In genomic region chr4:130804771-130805361, GRCm38 (mm10) we compare ENCODE assay signal across 8 mouse cellular contexts. TPM values are rescaled to one million over a fixed set of nuclear protein-coding genes. Genes with fewer than 3 reads are reported as not detected.
A peak's percentile ranks its signal among the peaks of the same experiment; 100 is the strongest.
DNase-seq lines count a peak whose midpoint lies in the region; ATAC-seq lines count a peak whose summit lies in the region.

No protein-coding gene starts in this region.

- H3K4me1 ChIP-seq in forebrain, embryonic 16.5 days (replicated peaks; ENCODE audit: control insufficient read depth, insufficient read depth, low read length) = peaks cover 51% of the 10 kb centered on the region
- H3K4me1 ChIP-seq in liver, embryonic 12.5 days = 0 out of 2 replicates have a peak, but pooled peaks cover 6% of the 10 kb centered on the region

- H3K27ac ChIP-seq in forebrain, embryonic 16.5 days (ENCODE audit: low read length) = peak overlapping the region; percentile 83
- H3K27ac ChIP-seq in liver, embryonic 12.5 days = no peak overlapping the region

- H3K4me3 ChIP-seq in forebrain, embryonic 16.5 days (replicated peaks; ENCODE audit: low read length) = no peak overlapping the region
- H3K4me3 ChIP-seq in liver, embryonic 12.5 days = no peak overlapping the region

- 25% methylated on average over 7 of the region's 7 CpGs for WGBS in forebrain, embryonic 16.5 days
- 64% methylated on average over 7 of the region's 7 CpGs for WGBS in liver, embryonic 12.5 days (ENCODE audit: insufficient replicate concordance)

- H3K9me3 ChIP-seq in forebrain, embryonic 16.5 days (ENCODE audit: control insufficient read depth, low read length) = no peaks in the 10 kb centered on the region
- no peaks in the 10 kb centered on the region for H3K9me3 ChIP-seq in liver, embryonic 12.5 days (replicated peaks)

- H3K4me2 ChIP-seq in forebrain, embryonic 16.5 days (ENCODE audit: low read length) = no peak overlapping the region
- H3K4me2 ChIP-seq in liver, embryonic 12.5 days = no peak overlapping the region

- H3K27me3 ChIP-seq in forebrain, embryonic 16.5 days (replicated peaks; ENCODE audit: control insufficient read depth, insufficient read depth, low read length) = no peaks in the 10 kb centered on the region
- no peaks in the 10 kb centered on the region for H3K27me3 ChIP-seq in liver, embryonic 12.5 days (replicated peaks)

- H3K9ac ChIP-seq in forebrain, embryonic 16.5 days (replicated peaks; ENCODE audit: low read depth, low read length) = 0 out of 2 replicates have a peak overlapping the region, but pooled peaks have one; percentile 1
- H3K9ac ChIP-seq in liver, embryonic 12.5 days = no peak overlapping the region

- no peaks in the 10 kb centered on the region for H3K36me3 ChIP-seq in forebrain, embryonic 16.5 days (ENCODE audit: control insufficient read depth, insufficient read depth)
- H3K36me3 ChIP-seq in liver, embryonic 12.5 days = no peaks in the 10 kb centered on the region

- DNase-seq in adrenal gland, adult (ENCODE audit: inconsistent age in 2 of 2, low spot score in 1 of 2) = peak; percentile 67 to 80
- no peak for DNase-seq in adrenal gland, postnatal 4 days (ENCODE audit: low spot score in 2 of 2)
- DNase-seq in layer of hippocampus, adult 18-20 months (ENCODE audit: low spot score in 2 of 2) = peak; percentile 58 to 68
- DNase-seq in neural tube, embryonic 10.5 days (ENCODE audit: extremely low spot score, low spot score) = peak; percentile 47
- no peak for DNase-seq in thymus, postnatal 10 days (ENCODE audit: low spot score in 2 of 2)

- ATAC-seq in cerebellum, adult (ENCODE audit: insufficient number of reproducible peaks, low FRiP score, low TSS enrichment) = peak; percentile 80
- ATAC-seq in forebrain, embryonic 16.5 days = peak; percentile 82
- ATAC-seq in liver, embryonic 12.5 days = no peak

RNA-seq across cellular contexts. Expression of gene Sdc3, which starts 12.5 kb away (rescaled TPM):
- 100 to 1,000 TPM; 230 to 243 TPM for total RNA-seq in adrenal gland, postnatal 4 days (2021)
- polyA plus RNA-seq in forebrain, embryonic 16.5 days (2015; fragmentation: Nextera tagmentation; extraction: Ambion mirVana) = 89.6 and 113 TPM in 2 replicates
- 100 to 1,000 TPM; 145 to 146 TPM for total RNA-seq in layer of hippocampus, adult 18-20 months (2021)
- polyA plus RNA-seq in liver, embryonic 12.5 days (2016; fragmentation: Nextera tagmentation; extraction: Ambion mirVana) = 8.0 and 9.8 TPM in 2 replicates

Comparison
In these comparisons a context has a peak if more than half of its experiments do, and no peak if none do; other contexts are left out.
1. DNase-seq: peak in adrenal gland, adult (2 of 2), layer of hippocampus, adult 18-20 months (2 of 2) and neural tube, embryonic 10.5 days (single experiment); none in adrenal gland, postnatal 4 days (0 of 2) and thymus, postnatal 10 days (0 of 2).